Mouse (Mus musculus) stomach, postnatal 0 days (tissue): Measurements from ENCODE around the gene Tmeff2.

ENCODE experiments used
- CTCF ChIP-seq: IDR thresholded peaks from 2 replicates; pipeline ENCODE4 v1.5.1; 2016; ENCODE audit warnings: antibody characterized with exemption, low read depth, mild to moderate bottlenecking, moderate library complexity
- EP300 ChIP-seq: optimal IDR thresholded peaks from 2 replicates; pipeline ENCODE3; 2016; ENCODE audit warnings: antibody characterized with exemption

DNA sequence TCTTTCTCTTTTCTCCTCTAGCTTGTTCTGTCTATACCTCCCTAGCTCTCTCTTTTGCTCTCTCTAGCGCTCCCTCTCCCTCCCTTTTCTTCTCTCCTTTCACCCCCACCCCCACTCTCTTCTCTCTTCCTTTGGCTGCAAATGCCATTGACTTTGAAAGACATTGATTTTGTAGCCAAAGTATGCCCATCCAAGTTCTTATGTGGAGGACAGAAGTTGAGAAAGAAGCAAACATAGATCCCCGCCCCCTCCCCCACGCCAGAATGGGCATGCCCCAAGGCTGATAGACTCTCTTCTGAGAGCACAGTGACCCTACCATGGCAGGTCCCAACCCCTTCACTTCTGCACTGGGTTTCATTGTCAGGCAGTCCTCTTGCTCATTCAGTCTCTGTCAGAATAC, 28.3 kb downstream of the Tmeff2 start:
- TF ChIP-seq CTCF (no peak), EP300 (no peak)
